Mouse (Mus musculus) MEL (cell line): ENCODE data around the gene Peli1. TPM values are rescaled to one million over a fixed set of nuclear protein-coding genes. Genes with fewer than 3 reads are reported as not detected.

ENCODE experiments used
- polyA plus RNA-seq, 2 experiments: library from polyadenylated mRNA; stranded (reverse) in 1 of 2; unstranded in 1 of 2; fragments of >175 nt in 1 of 2; fragments of >200 nt in 1 of 2; gene quantifications; 2 replicates each; pipeline versions ENCODE4 v1.2.1 to v1.2.4; 2012; ENCODE audit warnings: low replicate concordance in 2 of 2, low read depth in 1 of 2; ENCODE audit not compliant: insufficient read length in 2 of 2, insufficient read depth in 1 of 2, missing spikeins in 1 of 2
- total RNA-seq: library from RNA; depleted of rRNA; stranded (reverse); fragments of 300-350 nt; gene quantifications from 2 replicates; pipeline ENCODE4 v1.2.3, GENCODE M21; 2012; rRNA removed

Peli1 gene
- total and polyA plus RNA-seq, 3 experiments, result 7.5 to 11.6 TPM; not detected in 1

Other genes starting within 250 kb of the Peli1 start
- gene Vps54, start 148.0 kb downstream of the Peli1 start, total RNA-seq, result 14.2 and 16.1 TPM in 2 replicates
- gene Vps54, start 148.0 kb downstream of the Peli1 start, polyA plus RNA-seq, result 10 to 100 TPM in 1 of 2 experiments, not detected in 1; 13.2 TPM